Mouse (Mus musculus) granulocyte monocyte progenitor cell, adult 5-6 weeks (primary cell): ENCODE measurements around the gene Srsf1. TPM values are rescaled to one million over a fixed set of nuclear protein-coding genes. Genes with fewer than 3 reads are reported as not detected.

Source experiments
- ATAC-seq: replicated peaks from 2 replicates; pipeline ENCODE4 v1.8.0; 2016; ENCODE audit warnings: mild to moderate bottlenecking, moderate TSS enrichment, inconsistent platforms; ENCODE audit not compliant: poor library complexity, severe bottlenecking
- total RNA-seq, 2 experiments: library from RNA; stranded (forward) in 1 of 2; stranded (reverse) in 1 of 2; fragments of 200-712, 200-1000 nt in 1 of 2; fragments of >200 nt in 1 of 2; fragmentation: Nextera tagmentation in 1 of 2; gene quantifications; 2 replicates each; pipeline ENCODE4 v1.2.3; 2014 to 2017

Gene Srsf1
- total RNA-seq, 2 experiments from 2014 or later: 201 to 500 TPM

DNA sequence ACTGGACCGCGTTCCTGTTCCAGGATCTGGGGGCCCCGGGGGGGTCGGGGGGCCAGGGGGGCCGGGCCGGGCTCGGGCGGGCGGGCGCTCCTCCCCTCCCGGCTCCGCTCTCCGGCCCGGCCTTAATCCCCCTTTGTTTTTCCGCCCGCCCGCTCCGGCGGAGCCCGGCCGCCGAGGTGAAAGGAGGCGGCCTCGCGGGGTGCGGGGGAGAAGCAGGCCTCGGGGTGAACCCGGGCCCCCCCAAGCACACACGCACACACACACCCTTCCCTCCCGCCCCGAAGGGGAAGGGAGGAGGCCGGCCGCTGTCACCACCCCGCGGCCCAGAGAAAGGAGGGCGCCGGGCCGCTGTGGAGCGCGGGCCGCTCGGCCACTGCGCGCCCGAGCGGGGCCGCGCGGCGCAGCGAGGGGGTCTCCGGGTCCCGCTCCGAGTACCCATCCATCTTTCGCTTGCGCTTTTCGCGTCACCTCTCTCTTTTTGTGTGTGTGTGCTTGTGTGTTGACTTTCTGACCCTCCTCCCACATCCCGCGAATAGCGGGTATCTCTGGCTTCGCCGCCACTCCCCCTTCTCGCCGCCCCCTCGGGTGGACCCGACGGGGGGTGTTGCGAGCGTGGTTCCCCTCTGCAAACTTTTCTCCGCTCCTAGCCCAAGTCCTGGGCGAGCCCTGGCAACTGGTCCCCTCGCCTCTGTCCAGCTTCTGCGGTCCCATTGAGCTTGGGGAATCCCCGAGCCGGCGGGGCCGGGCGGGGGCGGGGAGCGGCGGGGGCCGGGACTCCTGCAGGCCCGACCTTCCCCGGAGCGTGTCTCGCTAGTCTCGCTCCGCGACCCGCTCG lies 21.5 kb downstream of the Srsf1 start:
- ATAC-seq: peak; percentile 33

DNA sequence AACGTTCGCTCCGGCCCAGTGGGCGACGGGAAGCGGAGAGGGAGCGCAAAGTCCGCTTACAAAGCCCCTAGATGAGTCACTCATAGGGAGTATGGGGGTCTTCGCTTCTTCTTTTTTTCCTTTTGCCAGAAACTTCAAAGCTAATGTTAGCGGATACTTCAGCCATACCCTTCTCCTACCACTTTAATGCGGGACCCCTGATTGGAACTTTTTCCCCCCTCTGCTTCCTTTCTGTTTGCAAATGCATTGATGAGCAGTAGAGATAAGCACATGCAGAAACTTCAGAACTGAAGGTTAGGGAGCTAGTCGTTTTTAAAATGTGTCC lies 22.0 kb downstream of the Srsf1 start:
- ATAC-seq: no peak

DNA sequence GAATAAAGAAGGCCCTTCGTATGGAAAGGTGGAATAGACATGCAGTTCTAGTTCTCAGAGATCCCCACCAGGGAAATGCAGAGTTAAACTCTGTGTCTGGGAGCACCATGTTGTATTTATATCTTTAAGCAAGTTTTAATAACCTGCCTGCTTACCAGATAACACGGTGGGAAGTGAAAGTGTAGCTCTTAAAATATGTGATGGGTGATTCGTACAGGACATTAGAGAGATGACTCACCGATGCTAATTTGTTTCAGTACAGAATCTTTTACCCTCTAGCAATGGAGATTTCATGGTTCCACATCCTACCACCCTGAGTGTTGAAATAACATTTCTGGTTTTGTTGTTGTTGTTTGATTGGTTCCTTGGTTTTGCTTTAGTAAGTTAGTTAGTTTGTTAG lies 23.2 kb downstream of the Srsf1 start:
- ATAC-seq: peak; percentile 47

DNA sequence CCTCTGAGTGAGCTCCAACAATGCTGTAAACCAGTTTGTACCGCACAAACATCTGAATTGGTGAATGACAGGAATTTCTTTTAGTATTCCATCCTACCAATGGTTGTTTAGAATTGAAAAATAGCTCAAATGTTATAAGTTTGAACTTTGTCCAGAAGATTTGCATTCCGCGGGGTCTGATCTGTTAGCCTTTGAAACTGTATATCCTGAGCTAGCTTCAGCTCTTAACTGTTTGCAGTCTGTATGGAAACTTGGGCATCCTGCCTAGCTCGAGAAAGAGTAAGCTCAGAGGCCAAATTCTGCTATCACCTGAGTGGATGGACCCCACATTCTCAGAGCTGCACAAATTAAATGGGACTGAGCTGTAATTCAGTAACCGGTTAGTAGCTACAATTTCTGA lies 23.9 kb downstream of the Srsf1 start:
- no peak for ATAC-seq

DNA sequence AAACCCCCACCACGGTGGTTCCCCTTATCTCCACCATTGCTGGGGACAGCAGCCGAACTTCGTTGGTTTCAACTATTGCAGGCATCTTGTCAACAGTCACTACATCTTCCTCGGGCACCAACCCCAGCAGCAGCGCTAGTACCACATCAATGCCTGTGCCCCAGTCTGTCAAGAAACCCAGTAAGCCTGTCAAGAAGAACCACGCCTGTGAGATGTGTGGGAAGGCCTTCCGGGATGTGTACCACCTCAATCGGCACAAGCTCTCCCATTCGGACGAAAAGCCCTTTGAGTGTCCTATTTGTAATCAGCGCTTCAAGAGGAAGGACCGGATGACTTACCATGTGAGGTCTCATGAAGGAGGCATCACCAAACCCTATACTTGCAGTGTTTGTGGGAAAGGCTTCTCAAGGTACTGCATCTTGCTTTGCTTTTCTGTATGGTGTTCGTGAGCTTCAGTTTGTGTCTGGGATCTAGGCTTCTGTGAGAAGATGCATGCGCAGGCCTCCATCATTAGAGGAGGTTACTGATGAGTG lies 26.2 kb downstream of the Srsf1 start:
- ATAC-seq: no peak

DNA sequence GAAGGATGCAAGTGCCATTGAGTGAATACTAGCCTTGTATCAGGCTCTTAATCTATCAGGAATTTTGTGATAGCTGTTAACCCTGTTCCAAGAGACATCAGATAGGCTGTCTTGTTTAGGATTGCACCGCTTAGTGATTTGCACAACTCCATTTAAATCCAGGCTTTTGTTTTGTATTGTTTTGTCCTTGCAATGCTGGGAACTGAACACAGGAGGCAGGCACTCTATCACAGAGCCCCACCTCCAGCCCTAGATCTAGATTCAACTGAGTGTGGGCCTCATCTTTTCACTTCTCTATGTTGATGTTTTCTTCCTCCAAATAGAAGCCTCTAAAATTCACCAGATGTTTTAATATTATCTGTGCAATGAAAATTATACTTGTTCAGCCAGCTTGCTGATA lies 28.5 kb downstream of the Srsf1 start:
- no peak for ATAC-seq

DNA sequence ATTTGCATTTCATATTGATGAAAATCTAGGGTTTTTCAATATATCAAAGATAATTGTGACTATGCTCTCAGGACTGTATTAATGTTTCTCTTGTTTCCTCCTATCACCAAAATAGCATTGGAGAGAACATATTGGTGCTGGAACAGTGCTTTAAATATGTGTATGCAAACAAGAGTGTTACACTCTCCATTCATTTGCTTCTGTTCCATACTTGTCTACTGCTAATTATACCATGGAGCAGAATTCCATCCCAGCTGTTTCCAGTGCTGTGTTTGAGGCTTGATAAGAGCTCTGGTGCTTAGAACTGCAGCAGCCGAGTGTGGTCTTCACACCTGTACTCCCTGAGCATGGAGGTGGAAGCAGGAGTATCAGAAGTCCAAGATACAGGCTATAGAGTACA lies 29.2 kb downstream of the Srsf1 start:
- no peak for ATAC-seq

DNA sequence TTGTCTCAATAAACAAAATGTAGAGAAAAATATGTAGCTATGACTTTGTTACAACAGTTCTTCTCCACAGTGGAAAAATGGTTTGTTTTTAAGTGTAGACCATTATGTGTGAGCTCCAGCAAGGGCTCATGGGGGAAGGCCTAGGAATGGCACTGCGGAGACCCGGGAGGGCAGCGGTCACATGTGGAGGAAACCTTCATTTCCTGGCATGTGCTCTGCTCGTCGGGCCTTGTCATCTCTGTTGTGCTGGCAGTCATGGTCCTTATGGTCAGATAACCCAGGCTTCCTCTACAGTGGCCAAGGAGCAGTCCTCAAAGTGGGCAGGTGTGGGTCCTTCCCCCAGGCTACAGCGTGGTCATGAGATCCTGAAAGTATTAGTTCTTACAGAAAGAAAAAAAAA lies 36.5 kb downstream of the Srsf1 start:
- ATAC-seq: no peak

DNA sequence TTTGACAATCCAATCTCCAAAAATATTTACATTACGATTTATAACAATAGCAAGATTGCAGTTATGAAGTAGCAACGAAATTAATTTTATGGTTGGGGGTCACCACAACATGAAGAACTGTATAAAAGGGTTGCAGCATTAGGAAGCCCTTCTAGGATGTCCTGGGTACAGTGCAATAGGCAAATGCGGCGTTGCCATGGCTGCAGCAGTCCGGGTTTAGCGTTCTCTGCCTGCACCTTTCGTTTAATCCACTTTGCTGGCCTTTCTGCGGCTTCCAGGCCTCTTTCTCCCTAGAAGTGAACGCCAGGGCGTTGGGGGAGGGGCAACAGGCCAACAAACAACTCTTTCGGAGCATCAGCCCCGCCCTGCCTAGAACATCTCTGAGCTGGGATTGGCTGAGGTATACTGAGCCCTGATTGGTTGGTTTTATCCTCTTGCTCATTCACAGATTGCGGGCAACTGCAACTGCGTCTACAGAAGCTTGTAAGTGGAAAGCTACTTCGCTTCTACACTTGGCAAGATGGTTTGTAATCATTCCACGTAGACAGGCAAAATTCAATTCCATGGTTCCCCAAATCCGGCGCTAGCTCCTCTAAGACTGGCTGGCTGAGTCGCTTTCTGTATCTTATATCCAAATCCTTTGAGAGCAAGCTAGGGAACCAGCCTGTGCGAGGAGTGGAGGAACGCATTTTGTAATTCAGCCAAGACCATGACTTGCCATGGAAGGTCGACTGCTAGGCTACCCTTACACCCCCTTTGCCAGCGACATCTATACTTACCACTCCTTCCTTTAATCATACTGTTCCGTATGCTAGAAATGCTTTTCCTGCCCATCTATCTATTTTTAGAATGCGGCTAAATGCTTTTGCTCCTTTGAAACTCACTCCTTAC lies 39.8 kb downstream of the Srsf1 start:
- ATAC-seq: peak; percentile 82

DNA sequence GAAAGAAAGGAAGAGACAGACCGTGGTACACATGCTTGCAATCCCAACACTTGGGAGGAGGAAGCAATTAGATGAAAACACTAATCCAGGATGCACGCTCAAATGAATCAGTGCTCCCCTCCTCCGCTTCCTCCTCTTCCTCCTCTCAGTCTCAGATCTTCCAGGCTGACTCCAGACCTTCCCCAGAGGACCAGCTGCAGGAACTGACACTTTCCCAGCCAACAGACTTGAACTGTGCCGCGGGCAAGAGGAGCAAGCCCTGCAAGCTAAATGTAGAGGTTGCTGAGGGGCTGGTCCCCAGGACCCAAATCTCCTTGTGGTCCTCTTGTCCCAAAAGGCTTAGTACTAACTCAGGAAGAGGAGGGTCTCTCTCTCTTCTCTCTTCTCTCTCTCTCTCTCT lies 42.0 kb downstream of the Srsf1 start:
- no peak for ATAC-seq

DNA sequence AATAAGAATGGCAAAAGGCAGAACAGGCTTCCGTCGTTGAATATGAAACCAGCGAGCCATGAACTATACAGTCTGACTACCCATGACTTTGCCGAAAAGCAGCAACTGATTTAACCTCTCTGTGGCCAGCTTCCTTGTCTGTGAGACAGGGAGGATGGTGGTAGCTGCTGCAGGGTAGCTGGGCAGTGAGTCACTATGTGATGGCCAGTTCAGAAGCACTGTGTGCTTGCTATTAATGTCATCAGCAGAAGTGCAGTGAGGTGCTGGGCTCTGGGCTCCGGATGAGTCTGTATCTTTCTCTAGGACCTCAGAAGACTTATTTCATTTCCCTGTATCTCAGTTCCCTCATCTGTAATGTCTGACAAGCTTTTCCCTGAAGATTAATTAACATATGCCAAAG lies 43.1 kb downstream of the Srsf1 start:
- ATAC-seq: no peak

DNA sequence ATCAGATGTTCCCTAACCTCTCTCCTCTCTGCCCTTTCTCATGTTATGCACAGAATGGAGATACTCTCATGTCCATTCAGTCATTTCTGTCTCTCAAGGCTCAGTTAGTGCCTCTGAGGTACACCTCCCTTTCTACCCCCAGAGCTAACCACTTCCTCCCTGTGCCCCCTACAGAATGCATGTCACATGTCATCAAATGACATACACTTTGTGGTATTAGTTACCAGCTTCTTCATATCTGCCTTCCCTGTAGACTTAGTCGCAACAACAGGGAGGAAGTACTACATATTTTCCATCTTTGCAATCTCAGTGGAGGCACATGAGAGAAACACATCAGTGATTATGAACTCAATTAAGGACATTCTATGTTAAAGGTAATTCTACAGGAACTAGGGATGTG lies 44.8 kb downstream of the Srsf1 start:
- peak; percentile 81 for ATAC-seq

DNA sequence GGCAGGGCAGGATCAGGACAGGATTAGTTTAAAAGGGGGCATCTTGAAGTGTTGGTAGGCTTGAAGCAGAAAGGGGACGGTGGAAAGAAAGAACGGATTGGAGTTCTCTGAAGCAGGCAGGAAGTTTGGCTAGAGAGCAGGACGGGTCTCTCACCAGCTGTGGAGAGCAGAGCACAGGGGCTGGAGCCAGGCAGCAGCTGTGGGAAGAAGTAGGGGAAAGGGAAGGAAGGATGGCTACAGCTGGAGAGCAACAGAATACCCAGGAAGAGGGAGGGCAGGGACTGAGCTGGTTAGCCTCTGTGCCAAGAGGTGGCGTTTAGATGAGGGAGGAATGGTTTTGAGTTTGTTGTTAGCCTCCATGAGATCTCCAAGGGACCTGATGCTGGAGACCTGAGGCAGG lies 50.0 kb downstream of the Srsf1 start:
- ATAC-seq: no peak

DNA sequence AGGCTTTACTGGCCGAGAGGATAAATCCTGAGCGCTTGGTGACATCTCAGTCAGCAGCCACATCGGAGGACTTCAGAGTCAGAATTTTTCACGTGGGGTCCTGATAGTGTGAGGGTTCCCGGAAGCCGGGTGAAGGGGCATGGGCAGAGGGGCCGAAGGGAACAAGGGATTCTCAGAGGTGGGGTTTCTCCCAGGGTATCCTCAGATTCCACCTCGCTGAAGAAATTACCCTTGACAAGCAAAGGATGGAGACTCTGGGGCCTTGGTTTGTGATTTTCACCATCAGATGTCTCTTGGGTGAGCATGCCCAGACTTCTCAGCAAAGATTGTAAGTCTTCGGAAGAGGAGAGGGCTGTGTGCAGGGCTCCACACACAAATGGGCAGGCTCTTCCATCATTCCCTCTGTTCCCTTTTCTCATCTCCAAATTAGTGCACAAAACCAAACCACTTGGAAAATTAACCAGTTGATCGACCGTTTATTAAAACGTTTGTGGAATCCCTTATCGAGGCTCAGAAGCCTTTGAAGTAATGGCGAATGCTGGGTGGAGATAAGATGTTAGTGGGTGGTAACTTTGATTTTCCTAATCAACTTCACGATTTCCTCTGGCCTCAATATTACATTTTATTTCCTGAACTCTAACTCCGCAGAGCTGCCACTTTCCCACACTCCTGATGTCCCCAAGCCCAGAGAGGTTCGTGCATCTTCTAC lies 51.0 kb downstream of the Srsf1 start, which contains the start of gene Cuedc1:
Gene Cuedc1 (plus strand): TSS at position 38 of the 709 bp plus-strand sequence.
- ATAC-seq: no peak

DNA sequence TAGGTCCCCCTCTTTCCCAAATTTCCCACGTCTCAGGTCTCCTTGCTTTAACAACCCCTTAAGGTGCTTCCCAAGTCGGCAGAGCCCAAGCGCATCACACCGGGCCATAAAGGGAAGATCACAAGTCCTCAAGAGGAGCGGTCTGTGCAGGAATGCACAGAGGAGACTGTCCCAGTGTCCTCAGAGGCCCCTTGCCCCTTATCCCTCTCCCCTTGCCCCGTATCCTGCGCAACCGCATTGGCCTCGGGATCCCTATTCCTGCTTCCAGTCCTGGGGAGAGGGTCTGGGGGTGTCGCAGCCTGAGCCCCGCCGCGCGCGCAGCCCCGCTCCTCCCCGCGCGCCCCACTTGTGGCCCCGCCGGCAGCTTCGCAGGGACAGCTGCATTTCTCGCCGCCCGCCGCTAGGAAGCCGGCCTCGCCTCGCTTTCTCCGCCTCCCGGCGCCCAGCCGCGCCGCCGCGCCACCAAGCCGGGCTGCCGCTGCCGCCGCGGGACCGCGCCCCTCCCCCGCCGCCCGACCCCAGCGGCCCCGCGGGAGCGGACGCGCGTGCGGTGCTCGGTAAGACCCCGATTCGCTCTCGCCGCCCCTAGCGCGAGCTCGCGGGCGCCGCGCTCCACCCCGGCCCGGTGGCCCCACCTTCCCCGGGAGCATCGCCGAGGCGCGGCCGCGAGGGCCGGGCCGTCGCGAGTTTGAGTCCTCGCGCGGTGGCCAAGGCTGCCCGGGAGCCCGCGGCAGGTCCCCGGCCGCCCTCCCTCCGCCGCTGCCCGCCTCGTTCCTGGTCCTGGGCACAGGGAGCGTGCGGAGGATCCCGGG lies 51.8 kb downstream of the Srsf1 start:
- peak; percentile 73 for ATAC-seq

DNA sequence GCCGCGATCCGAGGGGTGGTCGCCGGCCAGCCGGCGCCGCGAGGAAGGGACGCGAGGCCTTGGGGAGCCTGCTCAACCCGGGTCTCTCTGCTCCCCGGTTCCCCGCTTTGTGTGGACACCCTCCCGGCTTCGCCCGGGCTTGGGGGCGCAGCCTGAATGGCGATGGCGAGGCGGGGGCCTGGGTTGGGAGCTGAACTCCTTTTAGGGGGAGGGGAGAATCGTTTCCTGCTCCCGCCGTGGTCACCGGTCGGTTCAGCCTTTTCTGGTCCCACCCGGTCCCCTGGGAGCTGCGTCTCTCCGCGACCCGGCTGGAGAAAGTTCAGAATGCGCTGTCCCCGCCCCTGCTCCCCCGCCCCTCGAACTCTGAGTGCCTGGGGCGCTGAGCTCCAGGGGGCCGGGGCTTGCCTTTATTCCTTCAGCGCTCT lies 52.4 kb downstream of the Srsf1 start:
- peak; percentile 31; the same call in 1 of the 2 replicates for ATAC-seq

DNA sequence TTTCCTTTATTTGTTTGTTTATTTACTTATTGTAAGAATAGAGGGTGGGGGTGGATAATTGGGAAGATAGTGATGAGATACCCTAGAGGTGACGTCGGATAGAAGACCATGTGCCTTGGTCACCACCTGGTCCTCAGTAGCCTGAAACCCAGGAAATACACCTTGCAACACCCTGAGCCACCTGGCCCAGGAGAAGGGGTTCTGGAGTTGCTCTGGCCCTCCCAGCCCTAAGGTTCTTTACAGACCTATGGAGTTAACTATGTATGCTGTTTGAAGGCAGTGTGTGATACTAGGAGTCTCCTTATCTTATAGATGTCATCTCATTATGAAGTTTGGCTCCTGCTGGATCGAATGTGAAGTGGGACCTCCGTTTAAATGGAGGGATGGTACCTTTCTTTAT lies 53.0 kb downstream of the Srsf1 start:
- ATAC-seq: no peak
